Mouse (Mus musculus): ENCODE measurements around the gene Dnajb5.
A peak's percentile ranks its signal among the peaks of the same experiment; 100 is the strongest.

Dnajb5 gene

GRCm38 (mm10) chr4:42944185-42944584, 5.4 kb upstream of the Dnajb5 start:
- DNase-seq (ENCODE audit: low spot score), result no peak

- DNase-seq (ENCODE audit: low spot score), result no peak
Measured at GRCm38 (mm10) chr4:42945043-42945442, 4.6 kb upstream of the Dnajb5 start.

GRCm38 (mm10) chr4:42945445-42945844, 4.2 kb upstream of the Dnajb5 start:
- DNase-seq (ENCODE audit: low spot score), result no peak

GRCm38 (mm10) chr4:42945952-42946351, 3.7 kb upstream of the Dnajb5 start:
- DNase-seq (ENCODE audit: low spot score), result no peak

GRCm38 (mm10) chr4:42946733-42947290, 2.8 kb upstream of the Dnajb5 start:
- DNase-seq (ENCODE audit: low spot score), result no peak

GRCm38 (mm10) chr4:42948527-42948926, 1.1 kb upstream of the Dnajb5 start:
- DNase-seq (ENCODE audit: low spot score), result no peak

- DNase-seq (ENCODE audit: low spot score), result no peak
Measured at GRCm38 (mm10) chr4:42949051-42949675, 451 bp upstream of the Dnajb5 start.

- peak; percentile 63 for DNase-seq (ENCODE audit: low spot score)
Measured at GRCm38 (mm10) chr4:42950065-42950558, 498 bp downstream of the Dnajb5 start.

GRCm38 (mm10) chr4:42951206-42952195, 1.9 kb downstream of the Dnajb5 start:
- DNase-seq (ENCODE audit: low spot score), result no peak

- DNase-seq (ENCODE audit: low spot score), result no peak
Measured at GRCm38 (mm10) chr4:42952563-42952962, 2.9 kb downstream of the Dnajb5 start.

GRCm38 (mm10) chr4:42953435-42954094, 4.0 kb downstream of the Dnajb5 start:
- DNase-seq (ENCODE audit: low spot score), result no peak

- DNase-seq (ENCODE audit: low spot score), result peak; percentile 39
Measured at GRCm38 (mm10) chr4:42954297-42954696, 4.7 kb downstream of the Dnajb5 start.

GRCm38 (mm10) chr4:42955200-42955599, 5.6 kb downstream of the Dnajb5 start:
- no peak for DNase-seq (ENCODE audit: low spot score)

GRCm38 (mm10) chr4:42956581-42956980, 7.0 kb downstream of the Dnajb5 start:
- no peak for DNase-seq (ENCODE audit: low spot score)

- DNase-seq (ENCODE audit: low spot score), result no peak
Measured at GRCm38 (mm10) chr4:42957306-42957705, 7.7 kb downstream of the Dnajb5 start.

- no peak for DNase-seq (ENCODE audit: low spot score)
Measured at GRCm38 (mm10) chr4:42957979-42958378, 8.4 kb downstream of the Dnajb5 start.

GRCm38 (mm10) chr4:42958942-42959341, 9.3 kb downstream of the Dnajb5 start:
- DNase-seq (ENCODE audit: low spot score), result no peak

GRCm38 (mm10) chr4:42959382-42959781, 9.8 kb downstream of the Dnajb5 start:
- DNase-seq (ENCODE audit: low spot score), result no peak

- DNase-seq (ENCODE audit: low spot score), result no peak
Measured at GRCm38 (mm10) chr4:42961592-42961991, 12.0 kb downstream of the Dnajb5 start.

- DNase-seq (ENCODE audit: low spot score), result no peak
Measured at GRCm38 (mm10) chr4:42963480-42963879, 13.9 kb downstream of the Dnajb5 start.

- DNase-seq (ENCODE audit: low spot score), result no peak
Measured at GRCm38 (mm10) chr4:42965039-42965719, 15.6 kb downstream of the Dnajb5 start.

- DNase-seq (ENCODE audit: low spot score), result no peak
Measured at GRCm38 (mm10) chr4:42969304-42969703, 19.7 kb downstream of the Dnajb5 start, which contains the start of gene 1700022I11Rik. Gene 1700022I11Rik, plus strand, starts transcription at chr4:42969604.
